Mouse (Mus musculus) lung, adult 2 months (tissue): Measurements from ENCODE around the gene Snx27.

Source experiments
- CTCF ChIP-seq: fragments of 200-500 bp; IDR thresholded peaks from 2 replicates; pipeline ENCODE4 v1.5.1; 2011; ENCODE audit warnings: mild to moderate bottlenecking, low read length, control low read depth; ENCODE audit not compliant: insufficient read depth
- POLR2A ChIP-seq: fragments of 200-500 bp; IDR thresholded peaks from 2 replicates; pipeline ENCODE4 v1.6.1; 2011; ENCODE audit warnings: low read depth, mild to moderate bottlenecking, control low read depth, low read length, borderline replicate concordance; ENCODE audit errors: extremely low read depth

- TF ChIP-seq CTCF: no peak
- TF ChIP-seq POLR2A: no peak
Measured at GRCm38 (mm10) chr3:94628712-94629111, 46.2 kb upstream of the Snx27 start.
